ENCODE assay signal across 18 mouse cellular contexts in genomic region chr1:192639175-192639574, GRCm38 (mm10).
"Had no signal": no experiment of that assay in that cellular context is flagged by ENCODE, and none has a peak within 500 bp of the region (broad histone marks: within the 10 kb centered on the region; RNA-seq: fewer than 3 reads in every experiment).

No protein-coding gene starts in this region.

- H3K36me3 ChIP-seq: lung, embryonic 15.5 days; midbrain, embryonic 13.5 days; midbrain, embryonic 15.5 days; neural tube, embryonic 12.5 days; stomach, embryonic 15.5 days had no signal

- ATAC-seq: liver, postnatal 0 days; lung, postnatal 0 days; midbrain, embryonic 13.5 days; midbrain, embryonic 15.5 days had no signal

- H3K9ac ChIP-seq: liver, postnatal 0 days; lung, embryonic 15.5 days; midbrain, embryonic 13.5 days; midbrain, embryonic 15.5 days; neural tube, embryonic 12.5 days; stomach, embryonic 15.5 days had no signal

- H3K27me3 ChIP-seq: lung, embryonic 15.5 days; midbrain, embryonic 13.5 days; midbrain, embryonic 15.5 days; neural tube, embryonic 12.5 days; stomach, embryonic 15.5 days had no signal

- H3K27ac ChIP-seq: lung, embryonic 15.5 days; macrophage; midbrain, embryonic 13.5 days; midbrain, embryonic 15.5 days; neural tube, embryonic 12.5 days; stomach, embryonic 15.5 days; stomach, postnatal 0 days had no signal

- H3K4me2 ChIP-seq: lung, embryonic 15.5 days; midbrain, embryonic 11.5 days; midbrain, embryonic 13.5 days; midbrain, embryonic 15.5 days; neural tube, embryonic 12.5 days; stomach, embryonic 15.5 days had no signal

- H3K9me3 ChIP-seq: lung, embryonic 15.5 days; midbrain, embryonic 13.5 days; midbrain, embryonic 15.5 days; neural tube, embryonic 12.5 days; stomach, embryonic 15.5 days had no signal

- DNase-seq: liver, postnatal 0 days; lung, adult 2 months; lung, postnatal 14 days; lung, postnatal 36 days; right cerebral cortex, postnatal 14 days; thymus, adult 2 months; thymus, postnatal 25 days; thymus, postnatal 4 days had no signal

- H3K4me1 ChIP-seq: lung, embryonic 15.5 days; megakaryocyte, embryonic 14.5 days; midbrain, embryonic 15.5 days; neural tube, embryonic 12.5 days; stomach, embryonic 15.5 days had no signal

- H3K4me3 ChIP-seq: lung, embryonic 15.5 days; megakaryocyte, embryonic 14.5 days; midbrain, embryonic 13.5 days; midbrain, embryonic 15.5 days; neural tube, embryonic 12.5 days; stomach, embryonic 15.5 days had no signal
